Mouse (Mus musculus): ENCODE data around the gene Medag.

The Medag gene

DNA sequence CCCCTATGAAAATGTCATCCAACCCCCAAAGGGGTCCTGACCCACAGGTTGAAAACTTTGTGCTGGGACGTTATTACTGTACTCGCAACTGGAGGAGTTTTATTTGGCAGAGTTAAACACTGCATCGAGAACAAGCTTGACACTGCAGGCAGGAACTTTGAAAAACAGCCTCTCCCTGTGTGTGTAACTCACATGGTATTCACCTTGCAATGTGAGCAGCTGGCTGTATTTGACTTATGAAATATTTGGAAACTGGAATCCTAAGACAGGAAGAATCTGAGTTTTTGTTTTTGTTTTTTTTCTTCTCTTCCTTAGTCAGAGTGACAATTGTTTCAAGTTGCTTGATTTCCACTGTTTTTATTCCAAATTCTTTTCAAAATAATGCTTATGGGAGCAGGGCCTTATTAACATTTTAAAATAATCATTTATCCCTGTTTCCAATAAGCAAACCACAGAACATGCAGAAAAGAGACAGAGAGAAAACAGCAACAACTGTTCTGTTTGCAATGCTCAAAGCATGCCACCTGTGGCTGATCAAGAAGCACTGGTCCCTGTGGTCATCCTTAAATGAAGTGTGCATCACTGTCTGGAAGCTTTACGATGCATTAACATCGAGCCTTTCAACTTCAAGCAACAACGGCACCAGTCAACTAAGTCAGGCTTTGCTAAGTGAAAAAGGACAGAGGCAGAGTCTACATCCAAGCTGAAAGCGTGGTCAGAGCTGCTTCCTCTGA, 26.2 kb upstream of the Medag start:
- DNase-seq (ENCODE audit: low spot score), result no peak

DNA sequence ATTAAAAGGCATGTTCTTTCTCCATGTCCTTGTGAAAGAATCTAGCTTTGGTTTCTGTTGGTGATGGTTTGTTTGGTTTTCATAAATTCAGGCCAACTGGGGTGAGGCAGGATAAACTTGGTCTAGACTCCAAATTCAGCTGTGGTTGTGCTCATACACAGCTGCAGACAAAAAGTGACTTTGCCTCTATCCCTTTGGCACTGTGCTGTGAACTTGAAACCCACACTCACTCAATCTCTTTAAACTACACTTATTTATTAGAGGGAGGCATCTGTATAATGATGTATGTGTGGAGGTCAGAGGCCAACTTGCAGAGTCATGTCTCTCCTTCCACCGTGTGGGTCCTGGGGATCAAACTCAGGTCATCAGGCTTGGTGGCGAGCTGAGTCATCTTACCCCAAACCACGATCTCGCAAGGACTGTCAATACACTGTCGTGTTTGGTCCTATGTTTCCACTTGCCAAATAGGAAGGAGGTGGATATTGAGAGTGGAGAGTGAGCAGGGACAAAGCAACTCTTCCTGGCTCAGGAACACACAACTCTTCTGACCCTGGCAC, 25.2 kb upstream of the Medag start:
- no peak for DNase-seq (ENCODE audit: low spot score)

DNA sequence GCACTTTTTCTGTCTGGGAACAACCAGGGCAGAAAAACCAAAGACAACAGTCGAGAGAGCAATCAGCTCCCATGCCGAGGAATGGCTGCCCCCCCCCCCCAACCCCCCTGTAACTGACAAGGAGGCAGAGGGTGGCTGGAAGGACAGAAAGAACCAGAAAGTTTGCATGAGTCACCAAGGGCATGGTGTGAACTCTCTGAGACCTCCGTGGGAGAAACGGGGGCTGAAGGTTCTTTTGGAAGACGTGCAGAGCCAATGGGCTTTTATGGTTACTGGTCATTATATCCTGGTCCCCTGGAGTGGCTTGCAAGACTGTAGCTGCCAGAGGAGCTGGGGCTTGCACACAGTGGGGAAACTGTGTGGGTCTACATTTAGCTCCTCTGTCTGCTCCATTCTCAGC, 22.6 kb upstream of the Medag start:
- no peak for DNase-seq (ENCODE audit: low spot score)

DNA sequence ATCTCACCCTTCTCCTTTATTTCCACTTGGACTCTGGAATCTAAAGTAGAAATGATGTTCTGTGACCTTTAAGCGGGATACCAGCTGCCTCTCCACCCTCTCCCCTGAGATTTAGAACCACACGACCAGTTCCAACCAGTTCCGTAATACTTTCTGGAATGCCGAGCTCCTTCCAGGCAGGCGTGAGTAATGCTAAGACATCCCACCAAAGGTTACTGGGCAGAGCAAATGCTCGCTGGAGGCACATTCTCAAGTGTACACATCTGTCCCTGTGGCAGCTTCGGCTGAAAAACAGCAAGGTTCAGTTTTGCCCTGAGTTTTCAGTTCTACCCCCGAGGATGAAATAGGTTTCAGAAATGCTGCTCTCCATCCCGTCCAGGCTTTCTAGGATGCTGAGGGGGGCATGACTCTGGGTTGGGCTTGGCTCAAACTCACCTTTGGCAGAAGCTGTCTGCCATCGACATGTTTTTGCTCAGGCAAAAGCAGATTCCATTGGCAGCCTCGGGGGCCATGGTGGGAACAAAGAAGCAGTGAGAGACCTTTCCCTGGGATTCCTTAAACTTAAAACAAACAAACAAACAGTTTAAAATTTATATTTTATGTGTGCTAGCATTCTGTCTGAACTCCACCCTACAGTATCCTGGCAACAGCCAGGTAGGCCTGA, 21.9 kb upstream of the Medag start:
- DNase-seq (ENCODE audit: low spot score), result no peak

DNA sequence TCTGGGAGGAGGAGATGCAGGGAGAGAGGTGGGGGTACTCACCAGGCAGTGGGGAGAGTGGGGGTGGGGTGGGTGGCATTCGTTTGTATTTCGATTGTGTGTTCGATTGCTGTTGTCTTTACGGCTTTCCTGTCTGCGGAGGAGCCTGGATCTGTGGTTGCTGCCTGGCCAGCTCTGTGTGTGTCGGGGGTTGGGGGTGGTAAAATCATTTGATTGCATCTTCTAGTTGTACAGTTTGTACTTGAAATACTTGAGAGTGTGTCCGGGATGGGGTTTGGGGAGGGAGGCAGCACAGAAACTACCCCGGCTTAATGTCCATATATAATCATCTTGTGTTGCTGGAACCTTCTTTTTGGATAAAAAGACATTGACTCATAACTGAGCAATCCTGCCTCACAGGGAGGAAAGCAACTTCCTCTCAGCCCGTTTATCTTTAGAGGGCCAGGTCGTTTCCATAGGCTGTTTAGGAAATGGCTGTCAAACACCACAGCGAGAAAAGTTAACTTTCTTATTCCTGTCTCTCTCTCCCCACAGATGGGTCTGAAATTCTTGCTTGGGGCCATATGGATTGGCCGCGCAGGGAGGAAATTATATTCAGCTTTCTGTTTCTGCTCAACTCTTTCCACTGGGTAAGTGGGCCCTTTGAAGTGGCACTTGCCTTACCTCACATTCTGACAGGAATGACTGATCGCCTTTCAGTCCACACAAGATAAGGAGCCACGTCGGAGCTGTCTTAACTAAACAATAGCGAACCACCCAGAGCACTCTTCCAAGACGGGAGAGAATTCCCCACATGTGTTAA, 19.8 kb upstream of the Medag start:
- DNase-seq (ENCODE audit: low spot score), result no peak

DNA sequence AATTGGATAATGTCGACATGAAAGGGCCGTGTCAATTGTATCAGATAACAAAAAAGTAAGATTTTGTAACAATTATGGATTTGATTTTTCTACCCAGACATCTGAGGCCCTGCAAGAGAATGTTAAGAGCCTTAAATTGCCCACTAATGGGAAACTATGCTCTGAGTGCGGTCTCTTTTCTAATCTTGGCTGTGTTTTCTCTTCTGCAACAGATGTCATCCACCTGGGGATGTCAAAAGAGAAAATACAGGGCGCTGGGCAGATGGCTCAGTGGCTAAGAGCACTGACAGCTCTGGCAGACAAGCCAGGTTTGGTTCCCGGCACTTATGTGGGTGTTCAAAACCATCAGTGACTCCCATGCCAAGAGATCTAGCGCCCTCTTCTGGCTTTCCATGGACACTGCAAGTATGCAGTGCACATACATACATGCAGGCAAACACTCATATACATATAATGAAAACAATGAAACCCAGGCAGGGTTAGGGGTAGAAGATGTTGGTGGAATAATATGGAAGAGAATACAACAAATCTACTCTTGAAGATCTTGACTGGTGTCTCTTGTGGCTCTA, 19.0 kb upstream of the Medag start:
- DNase-seq (ENCODE audit: low spot score), result no peak

DNA sequence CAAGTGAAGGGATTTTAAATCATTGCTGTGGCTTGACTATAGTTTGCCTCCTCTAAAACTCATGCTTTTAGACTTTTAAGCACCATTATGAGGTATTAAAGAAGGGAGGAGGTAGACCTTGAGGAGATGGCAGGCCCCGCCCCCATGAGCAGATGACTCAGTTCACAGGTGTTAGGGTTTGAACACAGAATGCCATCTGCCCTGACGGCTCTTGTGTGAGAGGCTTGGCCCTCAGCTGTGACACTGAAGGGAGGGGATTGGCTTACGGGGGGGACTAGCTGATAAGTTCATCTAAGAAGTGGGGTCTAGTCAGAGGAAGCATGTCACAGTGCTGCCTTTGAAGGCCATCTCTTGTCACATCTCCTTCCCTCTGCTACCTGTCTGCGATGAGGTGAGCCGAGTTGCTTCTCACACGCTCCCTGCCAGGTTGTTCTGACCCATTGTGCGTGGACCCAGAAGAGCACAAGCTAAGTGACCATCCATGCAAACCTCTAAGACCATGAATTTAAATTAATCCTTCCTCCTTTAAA, 10.0 kb upstream of the Medag start:
- no peak for DNase-seq (ENCODE audit: low spot score)

DNA sequence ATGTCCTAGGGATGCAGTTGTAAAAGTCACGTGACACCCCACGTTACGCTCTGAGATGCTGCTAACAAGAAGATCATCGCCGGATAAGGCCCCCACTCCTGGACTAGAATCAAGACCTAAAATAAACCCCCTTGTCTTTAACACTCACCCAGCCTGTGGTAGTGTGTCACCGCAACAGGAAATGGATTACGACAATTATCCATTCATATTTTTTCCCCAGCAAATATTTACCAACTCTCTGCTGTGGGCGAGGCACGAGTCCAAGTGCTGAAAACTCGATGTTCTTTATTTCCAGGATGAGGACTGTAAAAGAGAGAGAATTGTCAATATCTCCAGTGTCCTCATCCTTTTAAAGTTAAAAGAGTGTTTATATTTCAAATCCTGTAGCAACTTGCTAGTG, 9.5 kb upstream of the Medag start:
- DNase-seq (ENCODE audit: low spot score), result no peak

DNA sequence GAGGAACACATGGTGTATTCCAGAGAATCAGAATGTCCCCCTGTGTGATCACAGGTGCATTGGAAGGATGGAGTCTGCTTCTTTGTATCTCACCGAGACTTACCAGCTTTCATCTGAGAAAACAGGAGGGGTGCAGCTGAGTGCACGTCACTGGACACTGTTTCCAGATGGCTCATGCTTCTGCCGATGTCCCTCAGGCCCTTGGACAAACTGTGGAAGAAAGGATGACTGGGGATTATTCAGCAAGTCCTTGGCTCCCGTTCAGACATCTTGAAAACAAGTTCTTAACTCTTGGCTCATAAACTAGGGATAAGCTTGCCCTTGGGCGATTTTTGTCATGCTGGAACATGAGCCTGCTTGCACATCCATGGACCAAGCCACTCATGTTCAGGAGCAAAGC, 8.2 kb upstream of the Medag start:
- no peak for DNase-seq (ENCODE audit: low spot score)

DNA sequence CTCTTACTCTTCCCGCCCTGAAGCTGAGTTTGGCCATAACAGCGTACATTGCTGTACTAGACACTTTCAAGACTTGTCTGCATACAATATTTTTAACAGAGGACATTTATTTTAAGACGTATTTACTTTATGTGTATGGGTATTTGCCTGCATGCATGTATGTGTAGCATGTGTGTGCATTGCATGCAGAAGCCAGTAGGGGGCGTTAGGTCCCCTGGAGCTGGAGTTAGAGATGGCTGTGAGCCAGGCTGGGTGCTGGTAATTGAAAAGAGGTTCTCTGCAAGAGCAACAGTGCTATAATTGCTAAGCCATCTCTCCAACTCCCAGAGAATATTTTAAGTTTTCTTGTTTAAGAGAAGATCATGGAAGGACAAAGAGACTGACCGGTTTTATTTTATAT, 6.8 kb upstream of the Medag start:
- DNase-seq (ENCODE audit: low spot score), result no peak

DNA sequence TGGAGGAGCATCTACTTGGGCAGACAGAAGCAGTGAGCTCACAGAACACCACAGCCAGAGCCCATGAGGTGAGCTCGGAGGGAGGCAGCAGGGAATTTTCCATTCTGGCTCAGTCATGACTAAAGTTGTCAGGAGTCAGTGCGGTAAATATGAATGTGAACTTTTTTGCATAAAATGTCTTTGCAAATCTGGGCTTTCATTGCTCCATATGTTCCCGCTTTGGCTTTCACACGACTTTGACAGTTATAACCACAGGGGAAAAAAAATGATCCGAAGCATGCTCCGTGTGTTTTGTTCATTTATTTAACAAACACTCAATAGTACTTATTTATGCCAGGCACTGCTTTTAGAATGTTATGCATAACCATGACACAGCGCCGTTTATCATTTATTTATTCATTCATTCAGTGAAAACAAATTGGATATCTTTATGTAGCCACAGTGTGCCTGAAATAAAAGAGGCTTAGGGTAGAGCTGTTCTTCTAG, 4.7 kb upstream of the Medag start:
- DNase-seq (ENCODE audit: low spot score), result no peak

DNA sequence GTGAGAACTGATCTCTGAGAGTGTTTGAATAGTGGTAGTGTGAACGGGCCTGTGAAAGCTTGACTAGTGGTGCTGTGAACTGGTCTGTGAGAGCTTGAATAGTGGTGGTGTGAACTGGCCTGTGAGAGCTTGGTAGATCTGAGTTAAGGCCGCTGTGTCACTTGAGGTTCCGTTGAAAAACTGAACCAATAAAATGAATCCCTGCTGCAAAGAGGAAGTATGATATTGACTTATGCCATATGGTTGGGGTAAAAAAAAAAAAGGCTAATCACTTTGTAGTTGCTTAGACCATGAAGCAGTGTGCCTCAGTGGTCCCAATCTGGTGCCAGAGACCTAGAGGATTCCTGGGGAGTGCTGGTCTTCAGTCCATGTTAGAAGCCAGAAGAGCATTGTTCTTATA, 2.0 kb upstream of the Medag start:
- no peak for DNase-seq (ENCODE audit: low spot score)

DNA sequence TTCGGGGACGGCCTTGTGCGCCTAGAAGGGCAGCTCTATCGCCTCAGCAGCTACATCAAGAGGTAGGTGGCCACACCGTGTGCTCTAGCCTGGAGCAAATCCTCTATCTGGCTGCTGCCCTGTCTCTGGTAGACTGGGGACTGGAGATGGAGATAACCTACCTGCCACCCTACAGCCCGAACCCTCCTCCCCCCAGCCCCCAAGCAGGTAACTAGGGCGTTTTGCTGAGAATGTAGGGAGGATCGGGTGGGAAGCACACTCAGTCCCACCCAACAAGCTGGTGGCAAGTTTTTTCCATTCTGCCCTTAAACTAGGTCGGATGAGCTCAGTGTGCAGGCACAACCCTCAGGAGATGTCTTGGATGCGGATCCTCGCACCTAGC, 636 bp downstream of the Medag start:
- DNase-seq (ENCODE audit: low spot score), result no peak

DNA sequence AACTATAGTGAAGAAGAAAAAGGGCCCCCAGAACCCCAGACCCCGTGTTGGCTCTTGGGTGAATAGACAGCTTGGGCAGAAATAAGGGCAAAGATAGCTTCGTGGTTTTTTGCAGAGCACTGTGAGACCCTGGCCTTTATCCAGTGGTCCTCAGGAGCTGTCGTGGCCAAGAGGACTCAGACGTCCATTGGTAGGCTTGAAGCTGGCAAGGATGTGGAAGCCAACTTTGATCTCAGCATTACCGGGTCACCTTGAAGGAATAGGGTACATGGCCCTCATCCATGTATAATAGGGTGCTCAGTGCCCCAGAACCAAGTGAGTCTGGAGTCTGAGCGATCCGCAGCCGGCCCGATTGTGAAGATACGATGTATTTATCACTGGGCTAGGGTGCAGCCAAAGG, 1.1 kb downstream of the Medag start:
- no peak for DNase-seq (ENCODE audit: low spot score)

DNA sequence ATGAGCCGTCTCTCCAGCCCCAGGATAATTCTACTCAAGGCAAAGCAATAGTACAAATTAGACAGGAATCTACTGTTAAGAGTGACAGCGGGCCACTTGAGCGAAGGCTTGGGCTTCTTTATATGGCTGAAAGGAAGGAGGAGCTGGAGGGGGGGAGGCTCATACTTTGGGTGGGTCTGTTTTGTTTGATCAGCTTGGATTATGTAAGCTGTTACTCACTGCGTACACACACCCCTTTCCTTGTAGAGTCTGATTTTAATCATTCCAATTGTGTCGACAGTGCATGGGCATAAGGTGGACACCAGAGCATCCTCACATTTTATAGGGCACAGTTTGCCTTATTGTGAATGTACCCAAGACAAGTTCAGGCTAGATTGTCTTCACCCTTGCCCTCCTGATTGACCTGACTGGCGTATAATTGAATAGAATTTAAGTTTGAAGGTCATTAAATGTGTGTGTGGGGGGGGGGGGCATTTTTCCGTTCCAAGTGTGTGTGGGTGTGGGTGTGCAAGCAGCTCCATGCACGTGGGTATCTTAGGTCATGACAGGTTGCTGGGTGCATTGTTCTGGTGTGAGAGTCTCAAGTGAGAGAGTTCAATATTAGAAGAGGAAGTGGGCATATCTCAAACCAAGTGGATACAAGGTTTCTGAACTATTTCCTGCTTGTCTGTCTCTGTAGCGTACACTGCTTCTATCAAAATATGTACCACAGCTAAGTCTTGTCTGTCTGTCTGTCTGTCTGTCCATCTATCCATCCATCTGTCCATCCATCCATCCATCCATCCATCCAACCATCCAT, 3.0 kb downstream of the Medag start:
- DNase-seq (ENCODE audit: low spot score), result no peak

DNA sequence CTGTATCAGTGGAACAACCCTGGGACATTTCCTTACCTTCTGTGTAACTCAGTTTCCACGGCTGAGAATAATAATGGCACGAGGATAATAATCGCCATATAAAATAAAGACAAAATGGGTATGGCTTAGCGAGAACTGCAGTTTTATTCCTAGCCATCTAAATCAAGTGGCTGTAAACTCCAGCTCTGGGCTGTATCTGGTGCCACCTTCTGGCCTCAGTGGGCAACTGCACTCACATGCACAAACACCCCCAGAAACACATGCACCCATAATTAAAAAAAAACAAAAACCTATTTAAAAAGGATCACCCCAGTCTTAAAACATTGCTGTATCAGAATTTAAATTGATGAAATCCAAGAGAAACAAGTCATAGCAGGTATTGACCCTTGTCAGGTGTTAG, 5.8 kb downstream of the Medag start:
- DNase-seq (ENCODE audit: low spot score), result no peak

DNA sequence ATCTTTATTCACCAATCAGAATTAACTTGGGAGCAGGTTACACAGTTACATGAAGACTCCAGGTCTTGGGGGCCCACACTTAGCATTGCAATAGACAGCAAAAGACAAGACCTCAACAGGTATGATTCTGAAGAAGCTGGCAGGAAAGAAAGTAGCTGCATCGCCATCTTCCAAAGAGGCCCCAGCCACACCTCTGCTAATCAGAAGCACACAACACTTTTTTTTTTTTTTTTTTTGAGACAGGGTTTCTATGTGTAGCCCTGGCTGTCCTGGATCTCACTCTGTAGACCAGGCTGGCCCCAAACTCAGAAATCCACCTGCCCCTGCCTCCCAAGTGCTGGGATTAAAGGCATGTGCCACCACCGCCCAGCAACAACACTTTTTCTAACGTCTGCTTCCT, 15.0 kb downstream of the Medag start:
- DNase-seq (ENCODE audit: low spot score), result no peak

DNA sequence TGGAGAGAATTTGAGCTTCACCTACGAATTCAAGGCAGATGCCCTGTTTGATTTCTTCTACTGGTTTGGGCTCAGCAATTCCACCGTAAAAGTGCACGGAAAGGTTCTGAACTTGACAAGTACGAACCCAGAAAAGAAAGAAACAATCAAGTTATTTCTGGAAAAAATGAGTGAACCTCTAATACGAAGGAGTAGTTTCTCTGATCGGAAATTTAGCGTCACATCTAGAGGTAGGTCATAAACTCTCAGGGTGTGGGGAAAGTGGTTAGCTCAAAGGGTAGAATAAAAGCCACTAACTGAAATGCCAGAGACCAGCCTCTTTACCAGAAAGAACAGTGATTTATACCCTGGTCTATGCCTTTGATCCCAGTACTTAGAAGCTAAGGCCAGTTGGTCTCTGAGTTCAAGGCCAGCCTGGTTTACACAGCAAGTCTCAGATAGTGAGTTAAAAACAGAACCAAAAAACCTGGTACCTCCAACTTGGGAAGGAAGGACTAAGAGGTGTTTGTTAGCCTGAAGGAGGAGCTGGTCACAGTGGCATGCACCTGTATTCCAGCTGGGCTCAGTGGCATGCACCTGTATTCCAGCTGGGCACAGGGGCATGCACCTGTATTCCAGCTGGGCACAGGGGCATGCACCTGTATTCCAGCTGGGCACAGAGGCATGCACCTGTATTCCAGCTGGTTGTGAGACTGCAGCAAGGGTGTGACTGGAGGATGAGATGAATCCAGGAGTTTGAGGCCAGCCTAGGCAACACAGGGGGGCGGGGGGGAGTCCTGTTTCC, 15.9 kb downstream of the Medag start:
- DNase-seq (ENCODE audit: low spot score), result no peak

DNA sequence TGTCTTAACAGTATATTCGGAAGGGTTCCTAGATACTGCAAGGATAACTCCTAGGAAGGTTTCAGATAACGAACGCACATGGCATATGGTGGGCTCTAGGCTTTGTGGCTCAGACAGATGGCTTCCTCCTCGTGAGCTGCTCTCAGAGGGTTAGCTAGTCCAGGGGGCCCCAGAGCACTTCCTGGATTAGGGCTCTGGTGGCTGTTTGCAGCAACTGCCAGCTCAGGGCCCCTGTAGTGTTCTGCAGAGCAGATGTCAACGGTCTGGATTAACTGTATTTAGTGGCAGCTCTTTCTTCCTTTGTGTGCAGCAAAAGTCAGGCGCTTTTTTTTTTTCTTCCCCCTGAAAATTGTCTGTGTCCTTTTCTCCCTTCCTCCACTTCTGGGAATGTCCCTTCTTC, 16.8 kb downstream of the Medag start:
- no peak for DNase-seq (ENCODE audit: low spot score)

DNA sequence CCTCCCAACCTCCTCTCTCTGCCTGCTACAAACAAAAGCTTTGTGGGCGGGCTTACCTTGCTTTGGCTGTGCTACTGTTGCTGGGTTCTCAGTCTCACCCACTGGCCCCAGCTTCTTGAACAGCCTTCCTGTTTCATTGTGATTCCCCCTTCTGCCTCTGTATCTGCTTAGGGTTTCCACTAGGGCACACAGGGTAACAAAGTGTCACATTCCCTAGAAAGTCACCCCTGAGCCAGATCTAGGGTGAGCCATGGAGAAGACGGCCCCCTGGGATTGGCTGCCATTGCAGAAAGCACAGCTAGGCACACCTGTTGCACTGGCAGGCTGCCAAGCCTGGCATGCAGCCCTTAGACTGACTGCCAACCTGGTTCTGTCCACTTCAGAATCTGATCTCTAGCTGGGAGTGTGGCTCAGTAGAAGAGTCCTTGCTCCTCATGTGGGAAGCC, 17.3 kb downstream of the Medag start:
- no peak for DNase-seq (ENCODE audit: low spot score)

All from MN1 (cell line).